Mouse (Mus musculus) Patski (cell line): ENCODE measurements at regions not wholly inside any gene's neighbourhood (a gene's known extent, or its start where the extent isn't known, plus 50 kb on each side); places are given as distances from the start of the nearest gene placed in this dataset.

Experiments
- ATAC-seq: fragments of 100-300 bp; one replicate; pipeline ENCODE4 v1.8.0; 2021
- CTCF ChIA-PET: fragments of 350-600 bp; sonication (Branson Sonifier 250); formaldehyde crosslinking; loops from one replicate; lab custom pipeline; 2022; ENCODE audit warnings: inconsistent platforms; lab: Charles Lee
- POLR2A ChIA-PET: fragments of 350-600 bp; sonication (Branson Sonifier 250); formaldehyde crosslinking; loops from one replicate; lab custom pipeline; 2022; ENCODE audit warnings: antibody characterized with exemption, inconsistent platforms; lab: Charles Lee
- DNase-seq: peaks from one replicate; pipeline ENCODE4 v3.0.0-alpha.2; 2011; ENCODE audit warnings: low read depth, low spot score
- H3K27me3 ChIP-seq: fragments of 371-371 bp; one replicate; pipeline ENCODE4 v1.5.1; 2021
- CTCF ChIP-seq: fragments of 100-300 bp; IDR thresholded peaks from one replicate; pipeline ENCODE4 v1.5.1; 2021
- in situ Hi-C: fragments of 300-500 bp; cut with MboI; formaldehyde crosslinking; loops from 3 replicates; pipeline ENCODE4 v1.11.1; 2018; ENCODE audit warnings: low pct_unique_long_range_greater_than_20kb, mixed read lengths

DNA sequence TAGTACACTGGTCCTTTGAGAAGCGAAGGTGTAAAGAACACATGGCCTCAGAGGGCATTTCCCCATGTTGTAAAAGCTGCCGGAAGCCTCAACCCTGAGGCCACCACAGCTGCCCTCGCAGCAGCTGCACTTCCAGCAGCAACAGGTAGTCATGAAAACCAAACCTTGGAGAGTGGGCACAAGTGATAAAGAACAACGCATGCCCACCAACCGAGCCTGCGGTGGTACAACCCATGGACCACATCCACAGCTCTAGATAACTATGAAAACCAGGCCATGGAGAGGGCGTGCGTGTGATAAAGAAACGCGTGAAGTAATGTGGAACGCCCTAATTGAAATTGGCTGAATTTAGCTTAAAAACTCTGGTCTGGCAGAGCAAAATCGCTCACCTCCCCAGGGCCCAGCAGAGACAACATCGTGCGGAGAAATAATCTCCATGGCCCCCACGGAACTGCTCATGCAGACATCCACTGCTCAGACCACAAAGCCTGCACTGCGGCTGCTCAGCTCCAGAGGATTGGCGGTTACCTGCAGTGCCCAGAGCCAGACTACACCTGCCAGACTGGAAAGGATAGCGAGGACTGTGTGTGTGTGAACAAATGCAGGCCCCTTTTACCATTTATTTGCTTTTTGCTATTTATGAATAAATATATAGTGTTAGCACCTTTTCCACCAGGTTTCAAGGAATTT lies 170.2 kb upstream of the Hey2 start:
- ChIA-PET POLR2A (no interaction called here), CTCF (no interaction called here)
- in situ Hi-C loops, result no loop called here
- ATAC-seq (no peak), DNase-seq (no peak)
- H3K27me3 ChIP-seq, result no peaks in the 10 kb centered on the region
- TF ChIP-seq CTCF, result no peak

DNA sequence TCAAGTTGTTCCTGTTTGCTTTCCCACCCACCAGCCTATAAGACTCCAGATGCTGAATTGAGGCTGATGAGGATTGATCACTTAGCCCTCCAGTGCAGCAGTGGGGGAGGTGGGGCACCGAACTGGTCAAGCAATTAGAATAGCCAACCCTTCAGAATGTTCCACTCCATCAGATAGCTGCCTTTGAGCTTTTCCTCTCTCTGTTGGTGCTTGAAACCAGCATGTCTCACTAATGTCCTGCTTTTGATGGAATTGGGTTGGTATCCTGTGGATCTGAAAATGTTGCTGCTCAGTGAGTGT lies 167.3 kb upstream of the Hey2 start:
- in situ Hi-C loops, result no loop called here
- no peaks in the 10 kb centered on the region for H3K27me3 ChIP-seq
- no peak for TF ChIP-seq CTCF
- ChIA-PET POLR2A (no interaction called here), CTCF (no interaction called here)
- DNase-seq (no peak), ATAC-seq (no peak)

DNA sequence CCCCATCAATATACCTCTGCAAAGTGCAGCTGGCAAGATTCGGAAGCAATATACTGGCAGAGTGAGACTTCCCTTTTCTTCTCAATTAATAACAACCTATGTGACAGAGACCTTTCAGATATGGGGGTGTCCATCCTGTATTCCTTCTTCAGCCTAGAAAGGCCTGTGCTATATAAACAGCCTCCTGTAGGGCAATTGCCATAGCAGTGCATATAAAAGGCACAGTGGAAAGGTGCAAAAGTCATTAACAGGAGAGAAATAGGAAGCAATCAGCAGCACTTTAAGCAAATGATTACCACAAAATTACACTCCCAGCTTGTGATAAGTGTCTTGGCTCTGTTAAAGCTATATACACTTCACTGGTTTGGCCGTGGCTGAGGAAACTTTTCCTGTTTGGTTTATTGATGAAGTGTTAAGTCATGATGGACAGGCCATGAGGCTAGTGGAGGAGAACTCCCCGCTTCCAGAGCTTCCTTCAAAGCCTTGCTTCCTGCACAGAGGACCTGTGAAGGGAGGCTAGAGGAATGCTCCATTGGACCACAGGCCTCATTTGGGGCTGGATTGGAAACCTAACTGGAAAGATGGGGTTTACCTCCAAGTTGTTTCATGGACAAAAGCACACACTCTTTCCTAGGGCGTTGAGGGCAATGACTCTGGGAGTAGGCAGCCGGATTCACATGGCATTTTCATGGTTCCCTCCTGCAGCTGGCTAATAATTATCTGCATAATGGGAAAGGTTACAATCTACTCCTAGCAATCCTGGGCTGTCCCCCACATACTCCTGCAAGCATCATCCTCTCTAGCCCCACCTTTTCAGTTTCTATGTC lies 166.7 kb upstream of the Hey2 start:
- TF ChIP-seq CTCF, result no peak
- ChIA-PET CTCF (interaction anchor here (0.7 kb wide), 1 partner anchor 213 kb away, joined by 4 read pairs; no protein-coding TSS in a partner anchor), POLR2A (no interaction called here)
- DNase-seq (no peak), ATAC-seq (no peak)
- in situ Hi-C loops, result no loop called here
- H3K27me3 ChIP-seq, result no peaks in the 10 kb centered on the region

DNA sequence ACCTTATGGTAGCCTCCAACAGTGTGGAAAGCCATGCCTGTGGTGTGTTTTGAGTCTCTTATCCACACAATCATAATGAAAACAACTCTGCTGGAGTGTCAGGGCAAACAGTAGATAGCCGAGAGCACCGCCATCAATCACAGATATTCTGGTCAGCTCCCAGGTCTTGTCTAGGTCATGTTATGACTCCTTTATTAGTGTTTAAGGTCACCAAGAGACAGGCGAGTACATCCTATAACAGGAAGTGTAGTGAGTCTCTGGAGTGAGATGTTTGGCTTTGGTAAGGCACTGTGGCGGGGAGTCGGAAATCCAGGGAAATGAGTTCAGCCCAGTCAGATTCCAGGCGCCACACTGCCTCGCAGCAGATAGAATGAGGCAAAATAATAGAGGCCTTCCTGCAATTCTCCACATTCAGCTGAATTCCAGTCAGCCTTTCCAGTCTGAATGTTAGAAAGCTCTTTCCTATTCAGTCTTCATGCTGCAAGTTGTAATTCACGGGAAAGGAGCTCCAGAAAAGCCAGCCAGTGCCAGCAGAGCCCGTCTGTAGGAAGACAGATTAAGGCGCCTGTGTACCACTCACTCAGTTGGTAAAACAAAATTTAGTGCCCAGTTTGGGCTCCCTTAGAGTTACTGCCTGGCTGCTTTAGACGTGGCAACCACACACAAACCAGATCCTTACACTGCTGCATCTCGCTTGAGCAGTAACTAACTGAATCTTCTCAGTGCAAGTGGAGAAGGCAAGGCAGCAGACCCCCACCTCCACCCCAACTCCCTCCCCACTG lies 155.8 kb upstream of the Hey2 start:
- DNase-seq, result no peak
- ChIA-PET CTCF (no interaction called here), POLR2A (no interaction called here)
- ATAC-seq, result no peak
- in situ Hi-C loops, result no loop called here
- no peak for TF ChIP-seq CTCF
- H3K27me3 ChIP-seq, result no peaks in the 10 kb centered on the region

DNA sequence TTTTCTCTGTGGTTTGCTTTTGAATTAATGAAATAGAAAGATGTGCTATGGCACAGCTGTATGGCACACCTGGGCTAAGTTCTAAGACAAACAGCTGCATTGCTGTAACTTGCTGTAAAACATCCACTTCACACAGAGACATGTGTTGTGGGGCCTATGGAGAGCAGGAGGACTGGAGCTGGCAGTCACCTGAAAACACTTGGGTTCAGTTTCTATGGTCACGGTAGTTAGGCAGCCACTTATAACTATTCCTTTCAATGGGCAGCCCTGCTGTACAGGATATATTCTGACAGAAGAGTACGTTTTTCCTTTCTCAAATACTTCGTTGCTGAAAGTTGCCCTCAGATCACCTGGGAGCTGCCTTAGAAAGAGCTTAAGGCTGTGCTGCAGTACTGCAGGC lies 149.6 kb upstream of the Hey2 start:
- TF ChIP-seq CTCF, result no peak
- in situ Hi-C loops, result no loop called here
- DNase-seq, result no peak
- no peak for ATAC-seq
- no peaks in the 10 kb centered on the region for H3K27me3 ChIP-seq
- POLR2A ChIA-PET, result no interaction called here
- CTCF ChIA-PET, result no interaction called here

DNA sequence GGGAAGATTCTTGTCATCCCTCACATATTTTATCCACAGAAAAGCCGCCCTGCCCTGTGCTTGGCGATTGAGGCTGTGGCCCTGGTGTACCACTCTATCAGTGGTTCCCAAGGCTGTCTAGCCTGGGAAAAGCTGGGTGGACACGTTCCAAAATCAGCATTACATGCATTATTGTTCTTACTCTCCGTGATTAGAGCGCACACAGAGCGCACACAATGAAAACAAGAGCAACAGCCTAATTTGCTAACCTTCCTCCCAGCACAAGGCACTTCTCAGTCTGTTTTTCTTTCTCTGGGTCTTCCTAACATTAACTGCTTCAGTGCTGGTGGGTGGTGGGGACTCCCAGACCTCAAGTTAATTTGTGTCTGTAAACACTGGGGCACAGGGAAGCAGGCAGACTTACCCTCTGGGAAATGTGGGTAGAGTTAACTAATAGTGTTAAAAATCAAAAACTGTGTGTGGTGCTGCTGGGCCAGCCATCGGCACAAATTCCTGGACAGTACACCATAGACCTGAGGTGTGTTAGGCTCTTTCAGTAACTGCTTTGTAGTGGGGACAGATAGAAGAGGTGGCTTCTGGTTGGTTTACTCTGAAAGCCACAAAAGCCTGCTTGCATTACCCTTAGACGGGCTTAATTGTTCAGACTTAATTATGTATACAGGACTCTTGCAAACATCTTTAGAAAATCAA lies 137.8 kb upstream of the Hey2 start:
- CTCF ChIA-PET, result no interaction called here
- POLR2A ChIA-PET, result no interaction called here
- ATAC-seq (no peak), DNase-seq (no peak)
- no peak for TF ChIP-seq CTCF
- in situ Hi-C loops, result no loop called here
- peaks cover 5% of the 10 kb centered on the region for H3K27me3 ChIP-seq

DNA sequence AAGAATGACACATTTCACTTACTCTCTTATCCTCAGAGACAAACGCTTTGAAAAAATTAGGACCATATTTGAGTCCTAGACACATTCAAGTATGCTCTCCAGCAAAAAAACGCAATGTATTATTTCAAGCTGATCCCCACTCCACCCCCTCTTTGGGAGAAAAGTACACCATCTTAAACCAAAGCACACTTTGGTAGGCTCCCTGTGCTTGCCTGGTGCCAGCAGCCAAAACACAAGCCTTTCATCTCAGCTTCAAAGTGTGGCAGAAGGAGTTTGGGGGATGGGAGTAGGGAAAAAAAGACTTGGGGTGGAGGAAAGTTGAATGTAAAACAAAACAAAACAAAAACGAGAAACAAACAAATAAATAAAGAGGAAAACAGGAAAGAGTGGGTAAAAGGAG lies 137.2 kb upstream of the Hey2 start:
- in situ Hi-C loops, result no loop called here
- TF ChIP-seq CTCF, result no peak
- ChIA-PET CTCF (no interaction called here), POLR2A (no interaction called here)
- H3K27me3 ChIP-seq, result no peaks in the 10 kb centered on the region
- ATAC-seq (no peak), DNase-seq (no peak)

DNA sequence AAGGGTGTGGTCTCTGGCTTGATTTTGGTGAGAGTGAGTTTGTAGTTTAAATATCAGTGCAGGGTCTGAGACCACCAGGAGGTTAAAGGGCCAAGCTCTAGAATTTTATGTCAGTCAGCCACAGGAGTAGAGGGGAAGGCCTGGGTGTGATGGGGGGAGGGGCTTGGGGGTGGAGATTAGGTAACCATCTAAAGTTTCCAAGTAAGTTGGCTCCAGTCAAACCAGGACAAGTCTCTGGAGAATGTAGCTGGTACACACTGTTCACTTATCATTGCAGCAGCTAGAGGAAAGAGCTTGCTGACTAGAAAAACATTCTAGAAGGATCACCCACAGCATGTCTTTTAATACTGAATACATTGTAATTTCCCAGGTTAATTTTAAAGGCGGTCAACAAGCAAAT lies 123.6 kb upstream of the Hey2 start:
- ChIA-PET CTCF (no interaction called here), POLR2A (no interaction called here)
- ATAC-seq (no peak), DNase-seq (no peak)
- no peak for TF ChIP-seq CTCF
- H3K27me3 ChIP-seq, result no peaks in the 10 kb centered on the region
- in situ Hi-C loops, result no loop called here

DNA sequence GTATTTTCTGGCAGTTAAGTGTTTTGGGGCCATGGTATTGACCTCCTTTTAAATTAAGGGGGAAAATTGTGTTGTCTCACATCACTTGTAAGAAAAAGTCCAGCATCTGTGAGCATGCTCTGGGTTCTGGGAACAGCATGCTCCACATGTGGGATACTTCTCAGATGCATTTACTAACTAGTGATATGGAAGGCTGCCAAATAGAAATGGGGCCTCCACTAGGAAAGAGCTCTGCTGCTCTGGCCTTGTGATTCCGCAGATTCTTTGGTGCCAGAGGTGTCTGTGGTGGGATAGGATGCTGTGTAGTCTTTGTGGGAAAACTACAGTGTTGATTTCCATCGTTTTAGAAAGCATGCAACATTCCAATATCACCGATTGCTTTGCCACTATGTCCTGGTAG lies 111.2 kb upstream of the Hey2 start:
- TF ChIP-seq CTCF, result no peak
- in situ Hi-C loops, result no loop called here
- ChIA-PET CTCF (no interaction called here), POLR2A (no interaction called here)
- H3K27me3 ChIP-seq, result peaks cover 24% of the 10 kb centered on the region
- ATAC-seq (no peak), DNase-seq (no peak)

DNA sequence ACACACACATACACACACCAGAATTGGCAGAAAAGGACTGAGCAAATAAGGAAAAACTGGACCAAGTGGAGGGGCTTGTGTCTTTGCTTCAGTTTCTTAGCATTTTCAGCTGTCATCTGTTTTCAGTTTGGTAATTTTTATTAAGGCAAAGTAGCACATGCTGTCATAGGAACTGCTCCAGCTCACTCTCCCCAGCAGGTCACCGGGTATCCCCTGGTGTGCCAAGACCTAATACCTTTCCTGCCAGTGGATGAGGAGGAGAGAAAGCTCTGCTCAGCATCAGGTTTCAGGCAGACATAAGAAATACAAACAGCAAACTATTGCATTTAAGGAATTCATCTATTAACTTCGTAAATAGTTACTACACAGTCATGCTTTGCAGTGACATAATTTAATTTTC lies 109.8 kb upstream of the Hey2 start:
- no peak for TF ChIP-seq CTCF
- in situ Hi-C loops, result no loop called here
- peaks cover 24% of the 10 kb centered on the region for H3K27me3 ChIP-seq
- ChIA-PET CTCF (no interaction called here), POLR2A (no interaction called here)
- DNase-seq (no peak), ATAC-seq (no peak)
